Mouse (Mus musculus) lung, adult 2 months (tissue): ENCODE measurements around the gene Icos.

Source experiments
- CTCF ChIP-seq: fragments of 200-500 bp; IDR thresholded peaks from 2 replicates; pipeline ENCODE4 v1.5.1; 2011; ENCODE audit warnings: mild to moderate bottlenecking, low read length, control low read depth; ENCODE audit not compliant: insufficient read depth
- POLR2A ChIP-seq: fragments of 200-500 bp; IDR thresholded peaks from 2 replicates; pipeline ENCODE4 v1.6.1; 2011; ENCODE audit warnings: low read depth, mild to moderate bottlenecking, control low read depth, low read length, borderline replicate concordance; ENCODE audit errors: extremely low read depth

- TF ChIP-seq POLR2A: no peak
- peak; percentile 26; the same call in 1 of the 2 replicates for TF ChIP-seq CTCF
These were observed 19.4 kb upstream of the Icos start for GRCm38 (mm10) chr1:60958287-60958686.
